Mouse (Mus musculus): ENCODE data around the gene Olfr279. TPM values are rescaled to one million over a fixed set of nuclear protein-coding genes. Genes with fewer than 3 reads are reported as not detected.

Olfr279 gene
- polyA plus RNA-seq, 1 experiment = 0.13 TPM

GRCm38 (mm10) chr15:98521245-98521644, 29.0 kb downstream of the Olfr279 start:
- TF ChIP-seq POLR2A (IDR thresholded peaks at IDR 0.05; ENCODE audit: borderline replicate concordance, extremely low read depth, low read depth, low read length) = no peak
- no peak for TF ChIP-seq CTCF (IDR thresholded peaks at IDR 0.05; ENCODE audit: insufficient read depth, low read length)
- Histone ChIP-seq H3K4me3 (replicated peaks; ENCODE audit: extremely low read depth, low read depth, low read length) (no peak overlapping the region), H3K4me1 (ENCODE audit: control insufficient read depth, insufficient read depth, low read length) (no peaks in the 10 kb centered on the region)
- no peak for DNase-seq
- WGBS = 92% methylated on average over 3 of the region's 3 CpGs

- no peak for DNase-seq
- Histone ChIP-seq H3K4me3 (replicated peaks; ENCODE audit: extremely low read depth, low read depth, low read length) (no peak overlapping the region), H3K4me1 (ENCODE audit: control insufficient read depth, insufficient read depth, low read length) (no peaks in the 10 kb centered on the region; the same call in 1 of the 2 replicates)
- TF ChIP-seq CTCF (IDR thresholded peaks at IDR 0.05; ENCODE audit: insufficient read depth, low read length) = no peak
- TF ChIP-seq POLR2A (IDR thresholded peaks at IDR 0.05; ENCODE audit: borderline replicate concordance, extremely low read depth, low read depth, low read length) = no peak
- 72% methylated on average over 5 of the region's 5 CpGs for WGBS
Measured at GRCm38 (mm10) chr15:98526057-98526456, 33.9 kb downstream of the Olfr279 start.

GRCm38 (mm10) chr15:98527056-98527771, 35.0 kb downstream of the Olfr279 start:
- 89% methylated on average over 5 of the region's 5 CpGs for WGBS
- no peak for DNase-seq
- Histone ChIP-seq H3K4me3 (replicated peaks; ENCODE audit: extremely low read depth, low read depth, low read length) (no peak overlapping the region), H3K4me1 (ENCODE audit: control insufficient read depth, insufficient read depth, low read length) (peaks cover under 1% of the 10 kb centered on the region)
- TF ChIP-seq POLR2A (IDR thresholded peaks at IDR 0.05; ENCODE audit: borderline replicate concordance, extremely low read depth, low read depth, low read length) (no peak), CTCF (IDR thresholded peaks at IDR 0.05; ENCODE audit: insufficient read depth, low read length) (no peak)

- H3K4me3 ChIP-seq (replicated peaks; ENCODE audit: extremely low read depth, low read depth, low read length) = no peak overlapping the region
- 82% methylated on average over 5 of the region's 5 CpGs for WGBS
- no peak for TF ChIP-seq POLR2A (IDR thresholded peaks at IDR 0.05; ENCODE audit: borderline replicate concordance, extremely low read depth, low read depth, low read length)
- TF ChIP-seq CTCF (IDR thresholded peaks at IDR 0.05; ENCODE audit: insufficient read depth, low read length) = no peak
- peaks cover 6% of the 10 kb centered on the region for H3K4me1 ChIP-seq (ENCODE audit: control insufficient read depth, insufficient read depth, low read length)
- DNase-seq = no peak
Measured at GRCm38 (mm10) chr15:98528066-98528563, 35.9 kb downstream of the Olfr279 start.

GRCm38 (mm10) chr15:98532281-98532680, 40.1 kb downstream of the Olfr279 start:
- no peak for DNase-seq
- TF ChIP-seq CTCF (IDR thresholded peaks at IDR 0.05; ENCODE audit: insufficient read depth, low read length) (no peak), POLR2A (IDR thresholded peaks at IDR 0.05; ENCODE audit: borderline replicate concordance, extremely low read depth, low read depth, low read length) (no peak)
- WGBS = 31% methylated on average over 5 of the region's 5 CpGs
- peak overlapping the region; percentile 40 for H3K4me3 ChIP-seq (replicated peaks; ENCODE audit: extremely low read depth, low read depth, low read length)
- peaks cover 6% of the 10 kb centered on the region for H3K4me1 ChIP-seq (ENCODE audit: control insufficient read depth, insufficient read depth, low read length)

GRCm38 (mm10) chr15:98533035-98533531, 40.9 kb downstream of the Olfr279 start:
- DNase-seq = no peak

GRCm38 (mm10) chr15:98533881-98534627, 41.9 kb downstream of the Olfr279 start, which contains the start of gene Kansl2:
TSS of gene Kansl2 (minus strand) at chr15:98534264.
- TF ChIP-seq CTCF (IDR thresholded peaks at IDR 0.05; ENCODE audit: insufficient read depth, low read length) = no peak
- peak; percentile 98 for TF ChIP-seq POLR2A (IDR thresholded peaks at IDR 0.05; ENCODE audit: borderline replicate concordance, extremely low read depth, low read depth, low read length)
- under 1% methylated on average over 70 of the region's 70 CpGs for WGBS
- Histone ChIP-seq H3K4me3 (replicated peaks; ENCODE audit: extremely low read depth, low read depth, low read length) (peak within 1 kb of the TSS; percentile 79), H3K4me1 (ENCODE audit: control insufficient read depth, insufficient read depth, low read length) (peaks cover 6% of the 10 kb centered on the region)
- peak; percentile 95 for DNase-seq

More at GRCm38 (mm10) chr15:98533035-98533531, 40.9 kb downstream of the Olfr279 start:
- WGBS = under 1% methylated on average over 18 of the region's 18 CpGs
- TF ChIP-seq POLR2A (IDR thresholded peaks at IDR 0.05; ENCODE audit: borderline replicate concordance, extremely low read depth, low read depth, low read length) (no peak), CTCF (IDR thresholded peaks at IDR 0.05; ENCODE audit: insufficient read depth, low read length) (no peak)
- H3K4me1 ChIP-seq (ENCODE audit: control insufficient read depth, insufficient read depth, low read length) = peaks cover 6% of the 10 kb centered on the region
- H3K4me3 ChIP-seq (replicated peaks; ENCODE audit: extremely low read depth, low read depth, low read length) = peak overlapping the region; percentile 60

- TF ChIP-seq POLR2A (IDR thresholded peaks at IDR 0.05; ENCODE audit: borderline replicate concordance, extremely low read depth, low read depth, low read length) (no peak), CTCF (IDR thresholded peaks at IDR 0.05; ENCODE audit: insufficient read depth, low read length) (no peak)
- DNase-seq = no peak
- H3K4me3 ChIP-seq (replicated peaks; ENCODE audit: extremely low read depth, low read depth, low read length) = no peak overlapping the region
- H3K4me1 ChIP-seq (ENCODE audit: control insufficient read depth, insufficient read depth, low read length) = peaks cover 6% of the 10 kb centered on the region
- 75% methylated on average over 4 of the region's 4 CpGs for WGBS
Measured at GRCm38 (mm10) chr15:98535921-98536320, 43.7 kb downstream of the Olfr279 start.

- TF ChIP-seq CTCF (IDR thresholded peaks at IDR 0.05; ENCODE audit: insufficient read depth, low read length) (no peak), POLR2A (IDR thresholded peaks at IDR 0.05; ENCODE audit: borderline replicate concordance, extremely low read depth, low read depth, low read length) (no peak)
- no peak for DNase-seq
- WGBS = 80% methylated on average over 8 of the region's 8 CpGs
- Histone ChIP-seq H3K4me1 (ENCODE audit: control insufficient read depth, insufficient read depth, low read length) (peaks cover 9% of the 10 kb centered on the region), H3K4me3 (replicated peaks; ENCODE audit: extremely low read depth, low read depth, low read length) (no peak overlapping the region)
Measured at GRCm38 (mm10) chr15:98536828-98537510, 44.8 kb downstream of the Olfr279 start.
